Mouse (Mus musculus) skeletal muscle tissue, adult 2 months (tissue): ENCODE measurements around the gene Adap2.

Experiments
- DNase-seq: peaks from one replicate; pipeline ENCODE4 v3.0.0-alpha.2; 2012; ENCODE audit warnings: low read depth, low spot score

The Adap2 gene

GRCm38 (mm10) chr11:80196351-80196750 lies 42.4 kb downstream of the Adap2 start:
- DNase-seq: no peak

GRCm38 (mm10) chr11:80199316-80199715 lies 45.4 kb downstream of the Adap2 start:
- no peak for DNase-seq

- no peak for DNase-seq
These were observed 45.9 kb downstream of the Adap2 start for GRCm38 (mm10) chr11:80199773-80200172.

GRCm38 (mm10) chr11:80200326-80200725 lies 46.4 kb downstream of the Adap2 start:
- DNase-seq: no peak

GRCm38 (mm10) chr11:80202296-80202695 lies 48.4 kb downstream of the Adap2 start:
- DNase-seq: no peak

GRCm38 (mm10) chr11:80204037-80204436 lies 50.1 kb downstream of the Adap2 start:
- no peak for DNase-seq

GRCm38 (mm10) chr11:80204941-80205340 lies 51.0 kb downstream of the Adap2 start:
- DNase-seq: no peak

- DNase-seq: no peak
These were observed 54.6 kb downstream of the Adap2 start for GRCm38 (mm10) chr11:80208465-80208859.

- peak; percentile 88 for DNase-seq
These were observed 55.2 kb downstream of the Adap2 start, which contains the start of gene Rhot1 for GRCm38 (mm10) chr11:80208860-80209800. Gene Rhot1, plus strand, starts transcription at chr11:80209019.

- no peak for DNase-seq
These were observed 56.4 kb downstream of the Adap2 start for GRCm38 (mm10) chr11:80210321-80210720.

GRCm38 (mm10) chr11:80212282-80212681 lies 58.4 kb downstream of the Adap2 start:
- no peak for DNase-seq

- DNase-seq: no peak
These were observed 61.4 kb downstream of the Adap2 start for GRCm38 (mm10) chr11:80215291-80215690.

GRCm38 (mm10) chr11:80218657-80219293 lies 64.9 kb downstream of the Adap2 start:
- DNase-seq: no peak
